Mouse (Mus musculus): ENCODE results near the gene Fyn.

GRCm38 (mm10) chr10:39509937-39510336 is 141.3 kb downstream of the Fyn start:
- TF ChIP-seq CTCF (IDR thresholded peaks at IDR 0.05; ENCODE audit: borderline replicate concordance, control insufficient read depth, extremely low read depth, insufficient read depth, low read length, poor library complexity) (no peak), POLR2A (IDR thresholded peaks at IDR 0.05; ENCODE audit: control insufficient read depth, extremely low read depth, insufficient read depth, low read length, poor library complexity) (no peak)
